Mouse (Mus musculus): ENCODE measurements around the gene Far2. TPM values are rescaled to one million over a fixed set of nuclear protein-coding genes. Genes with fewer than 3 reads are reported as not detected.

Far2 gene
- polyA plus RNA-seq, 1 experiment: not detected

DNA sequence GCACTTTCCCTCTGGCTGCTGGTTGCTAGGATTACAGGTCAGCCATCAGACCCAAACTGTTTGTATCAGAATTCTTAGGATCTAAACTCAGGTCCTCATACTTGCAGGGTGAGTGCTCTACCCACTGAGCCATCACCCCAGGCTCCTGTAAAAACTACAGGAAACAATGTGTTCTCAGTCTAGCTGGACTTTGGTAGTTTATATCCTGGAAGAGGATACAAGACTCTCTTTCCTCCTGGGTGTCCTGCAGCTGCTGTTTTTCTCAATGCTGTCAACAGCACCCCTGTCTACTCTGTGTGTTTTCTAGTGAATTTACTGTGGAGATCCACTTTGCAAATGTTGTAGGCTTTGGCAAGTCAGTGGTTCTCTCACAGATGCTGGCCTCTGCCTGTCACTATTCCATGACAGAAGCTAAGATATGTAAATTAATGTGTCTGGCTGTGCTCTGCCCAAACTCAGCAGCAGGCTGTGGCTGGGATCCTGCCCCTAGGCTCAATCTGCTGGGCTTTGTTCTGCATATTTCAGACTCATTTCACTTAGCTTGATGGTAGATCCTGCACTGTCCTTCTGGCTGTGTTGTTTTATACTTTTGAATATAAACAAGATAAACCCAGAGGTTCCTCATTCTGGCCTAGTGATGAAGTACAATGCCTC, 27.3 kb downstream of the Far2 start:
- no peak for TF ChIP-seq CTCF (IDR thresholded peaks at IDR 0.05; ENCODE audit: low read depth, low read length)
- no peak for TF ChIP-seq POLR2A (IDR thresholded peaks at IDR 0.05; ENCODE audit: borderline replicate concordance, low read depth, low read length)
- Histone ChIP-seq H3K27ac (ENCODE audit: insufficient read depth, low read depth, low read length) (no peak overlapping the region), H3K4me3 (ENCODE audit: insufficient read depth, low read length) (no peak overlapping the region), H3K4me1 (ENCODE audit: control insufficient read depth, insufficient read depth, low read length) (no peaks in the 10 kb centered on the region)

DNA sequence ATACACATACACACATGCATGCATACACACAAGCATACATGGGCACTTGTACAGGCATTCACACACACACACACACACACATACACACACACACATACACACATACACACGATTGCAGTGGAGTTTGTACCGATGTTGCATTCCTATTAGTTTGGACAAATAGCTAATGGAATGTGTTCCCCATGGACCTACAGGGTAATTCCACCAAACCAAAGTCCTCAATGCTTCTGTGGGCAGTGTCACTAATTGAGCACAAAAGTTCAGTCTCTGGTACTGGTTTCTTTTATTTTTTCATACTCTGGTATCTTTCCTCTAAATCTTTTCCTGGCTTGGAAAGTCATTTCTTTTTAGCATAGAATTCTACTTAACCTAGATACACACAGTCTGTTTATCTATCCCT, 36.8 kb downstream of the Far2 start:
- H3K27ac ChIP-seq (ENCODE audit: insufficient read depth, low read depth, low read length): no peak overlapping the region
- H3K4me1 ChIP-seq (ENCODE audit: control insufficient read depth, insufficient read depth, low read length): no peaks in the 10 kb centered on the region
- no peak overlapping the region for H3K4me3 ChIP-seq (ENCODE audit: insufficient read depth, low read length)
- TF ChIP-seq POLR2A (IDR thresholded peaks at IDR 0.05; ENCODE audit: borderline replicate concordance, low read depth, low read length) (no peak), CTCF (IDR thresholded peaks at IDR 0.05; ENCODE audit: low read depth, low read length) (no peak)

DNA sequence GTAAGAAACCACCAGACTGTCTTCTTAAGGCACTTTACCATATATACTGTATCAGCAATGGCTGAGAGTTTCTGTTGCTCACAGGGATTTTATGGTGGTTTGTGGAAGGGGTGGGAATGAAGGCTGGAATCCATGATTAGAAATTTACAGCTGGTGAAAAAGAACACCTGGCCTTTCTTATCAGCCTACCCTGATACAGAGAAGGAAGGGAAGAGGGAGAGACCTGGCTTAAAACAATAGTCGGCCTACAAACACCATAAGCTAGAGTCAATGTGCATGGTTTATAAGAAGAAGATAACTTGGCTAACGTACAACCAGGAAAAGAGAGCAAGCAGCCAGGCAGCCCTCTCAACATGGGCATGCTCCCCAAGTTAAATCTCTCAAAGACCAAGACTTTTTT, 37.3 kb downstream of the Far2 start:
- no peaks in the 10 kb centered on the region for H3K4me1 ChIP-seq (ENCODE audit: control insufficient read depth, insufficient read depth, low read length)
- H3K4me3 ChIP-seq (ENCODE audit: insufficient read depth, low read length): no peak overlapping the region
- TF ChIP-seq CTCF (IDR thresholded peaks at IDR 0.05; ENCODE audit: low read depth, low read length) (no peak), POLR2A (IDR thresholded peaks at IDR 0.05; ENCODE audit: borderline replicate concordance, low read depth, low read length) (no peak)
- H3K27ac ChIP-seq (ENCODE audit: insufficient read depth, low read depth, low read length): no peak overlapping the region

DNA sequence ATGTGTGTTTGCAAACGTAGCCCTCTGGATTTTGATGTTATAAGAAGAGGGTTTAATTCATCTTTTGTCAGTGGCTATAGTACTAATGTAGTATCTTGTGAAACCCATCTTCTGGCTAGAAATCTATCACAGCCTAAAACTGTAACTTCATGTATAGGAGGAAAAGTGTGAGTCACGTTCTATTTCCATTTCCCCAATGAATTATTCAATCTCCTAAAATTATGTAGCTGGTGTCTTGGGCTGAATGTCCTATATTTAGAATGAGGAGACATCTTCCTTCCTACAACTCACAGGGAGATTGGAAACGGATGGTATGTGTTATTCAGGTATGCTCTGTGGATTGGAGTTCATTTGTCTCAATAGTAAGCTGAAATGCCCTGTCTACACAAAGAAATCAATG, 50.0 kb downstream of the Far2 start:
- Histone ChIP-seq H3K27ac (ENCODE audit: insufficient read depth, low read depth, low read length) (no peak overlapping the region), H3K4me1 (ENCODE audit: control insufficient read depth, insufficient read depth, low read length) (no peaks in the 10 kb centered on the region), H3K4me3 (ENCODE audit: insufficient read depth, low read length) (no peak overlapping the region)
- TF ChIP-seq CTCF (IDR thresholded peaks at IDR 0.05; ENCODE audit: low read depth, low read length): no peak
- TF ChIP-seq POLR2A (IDR thresholded peaks at IDR 0.05; ENCODE audit: borderline replicate concordance, low read depth, low read length): no peak

DNA sequence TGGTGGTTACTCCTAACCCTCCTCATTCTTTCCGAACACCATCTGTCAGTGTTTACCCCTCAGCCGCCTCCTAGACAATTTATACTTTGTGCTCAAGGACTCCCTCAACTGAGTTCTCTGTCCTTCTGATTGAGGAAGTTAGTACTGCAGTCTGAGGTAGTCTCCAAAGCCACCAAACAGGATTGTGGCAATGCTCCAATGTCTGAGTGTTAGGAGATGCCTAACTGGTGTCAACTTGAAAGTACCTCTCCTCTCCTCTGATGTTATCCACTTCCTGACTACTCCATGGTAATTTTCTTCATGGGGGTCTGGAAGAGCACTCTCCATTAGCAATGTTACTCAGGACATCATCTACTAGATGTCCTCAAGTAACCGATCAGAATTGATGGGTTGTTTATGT, 54.9 kb downstream of the Far2 start:
- TF ChIP-seq POLR2A (IDR thresholded peaks at IDR 0.05; ENCODE audit: borderline replicate concordance, low read depth, low read length): no peak
- no peak for TF ChIP-seq CTCF (IDR thresholded peaks at IDR 0.05; ENCODE audit: low read depth, low read length)
- no peaks in the 10 kb centered on the region for H3K4me1 ChIP-seq (ENCODE audit: control insufficient read depth, insufficient read depth, low read length)
- no peak overlapping the region for H3K27ac ChIP-seq (ENCODE audit: insufficient read depth, low read depth, low read length)
- H3K4me3 ChIP-seq (ENCODE audit: insufficient read depth, low read length): no peak overlapping the region

DNA sequence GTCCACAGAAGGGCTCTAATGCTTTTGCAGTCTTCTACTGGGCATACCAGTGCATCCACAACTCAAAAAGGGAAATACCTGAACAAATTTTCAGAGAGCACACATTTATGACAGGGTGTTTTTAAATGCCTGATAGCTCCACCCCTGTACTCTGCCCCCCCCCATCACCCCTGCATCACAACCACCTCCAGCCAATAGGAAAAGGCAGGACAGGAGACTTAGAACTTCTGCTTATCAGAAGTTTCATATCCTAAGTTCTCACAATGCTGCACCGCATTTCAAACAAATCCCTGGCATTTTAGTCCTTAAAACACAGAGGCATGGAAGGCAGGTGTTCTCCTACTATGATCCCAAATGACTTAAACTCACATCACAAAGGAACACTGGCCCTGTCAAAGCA, 55.4 kb downstream of the Far2 start:
- H3K4me1 ChIP-seq (ENCODE audit: control insufficient read depth, insufficient read depth, low read length): no peaks in the 10 kb centered on the region

DNA sequence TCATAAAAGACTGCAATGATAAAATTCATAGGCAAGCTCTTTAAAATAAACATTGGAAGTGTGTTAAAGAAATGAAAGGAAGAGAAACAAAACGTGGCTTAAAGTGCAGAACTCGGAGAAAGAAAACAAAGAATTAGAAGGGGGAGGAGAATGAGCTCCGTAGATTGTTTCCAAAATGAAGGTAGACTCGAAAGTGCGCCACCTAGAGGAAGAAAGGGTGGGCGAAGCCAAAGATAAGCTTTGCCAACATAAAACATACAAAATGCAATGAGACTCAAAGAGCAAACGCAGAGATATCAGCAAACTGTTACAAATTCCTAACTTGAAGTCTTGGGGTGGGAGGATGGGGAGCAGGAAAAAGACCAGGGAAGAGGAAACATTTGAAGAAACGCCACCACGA, 57.2 kb downstream of the Far2 start:
- H3K27ac ChIP-seq (ENCODE audit: insufficient read depth, low read depth, low read length): no peak overlapping the region
- no peaks in the 10 kb centered on the region for H3K4me1 ChIP-seq (ENCODE audit: control insufficient read depth, insufficient read depth, low read length)
- no peak overlapping the region for H3K4me3 ChIP-seq (ENCODE audit: insufficient read depth, low read length)
- no peak for TF ChIP-seq CTCF (IDR thresholded peaks at IDR 0.05; ENCODE audit: low read depth, low read length)
- TF ChIP-seq POLR2A (IDR thresholded peaks at IDR 0.05; ENCODE audit: borderline replicate concordance, low read depth, low read length): no peak

More for the DNA sequence above, 55.4 kb downstream of the Far2 start:
- Histone ChIP-seq H3K4me3 (ENCODE audit: insufficient read depth, low read length) (no peak overlapping the region), H3K27ac (ENCODE audit: insufficient read depth, low read depth, low read length) (no peak overlapping the region)
- no peak for TF ChIP-seq POLR2A (IDR thresholded peaks at IDR 0.05; ENCODE audit: borderline replicate concordance, low read depth, low read length)
- TF ChIP-seq CTCF (IDR thresholded peaks at IDR 0.05; ENCODE audit: low read depth, low read length): no peak

DNA sequence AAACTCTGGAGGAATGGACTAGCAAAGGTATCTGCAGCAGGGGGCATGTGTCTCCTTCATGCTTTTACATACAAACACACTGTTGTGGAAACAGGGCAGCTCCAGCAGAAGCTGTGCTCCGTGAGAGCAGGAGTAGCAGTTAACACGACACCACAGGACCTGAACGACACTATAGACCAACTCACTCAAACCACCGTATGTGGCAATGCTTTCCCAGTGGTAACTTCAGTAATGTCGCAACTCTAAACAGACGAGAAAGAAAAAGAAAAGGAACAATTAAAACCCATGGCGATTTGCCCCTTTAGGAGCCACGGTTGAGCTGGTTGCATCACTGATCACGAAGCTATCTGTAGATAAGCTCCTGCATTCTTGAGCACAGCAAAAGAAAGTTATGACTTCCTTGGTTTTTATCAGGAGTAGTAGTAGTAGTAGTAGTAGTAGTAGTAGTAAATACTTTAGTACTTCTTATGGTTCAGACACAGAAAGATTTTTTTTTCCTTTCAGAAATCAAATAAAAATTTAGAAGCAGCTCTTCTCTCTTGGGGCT, 58.7 kb downstream of the Far2 start:
- Histone ChIP-seq H3K27ac (ENCODE audit: insufficient read depth, low read depth, low read length) (no peak overlapping the region), H3K4me1 (ENCODE audit: control insufficient read depth, insufficient read depth, low read length) (no peaks in the 10 kb centered on the region), H3K4me3 (ENCODE audit: insufficient read depth, low read length) (no peak overlapping the region)
- no peak for TF ChIP-seq POLR2A (IDR thresholded peaks at IDR 0.05; ENCODE audit: borderline replicate concordance, low read depth, low read length)
- TF ChIP-seq CTCF (IDR thresholded peaks at IDR 0.05; ENCODE audit: low read depth, low read length): no peak

DNA sequence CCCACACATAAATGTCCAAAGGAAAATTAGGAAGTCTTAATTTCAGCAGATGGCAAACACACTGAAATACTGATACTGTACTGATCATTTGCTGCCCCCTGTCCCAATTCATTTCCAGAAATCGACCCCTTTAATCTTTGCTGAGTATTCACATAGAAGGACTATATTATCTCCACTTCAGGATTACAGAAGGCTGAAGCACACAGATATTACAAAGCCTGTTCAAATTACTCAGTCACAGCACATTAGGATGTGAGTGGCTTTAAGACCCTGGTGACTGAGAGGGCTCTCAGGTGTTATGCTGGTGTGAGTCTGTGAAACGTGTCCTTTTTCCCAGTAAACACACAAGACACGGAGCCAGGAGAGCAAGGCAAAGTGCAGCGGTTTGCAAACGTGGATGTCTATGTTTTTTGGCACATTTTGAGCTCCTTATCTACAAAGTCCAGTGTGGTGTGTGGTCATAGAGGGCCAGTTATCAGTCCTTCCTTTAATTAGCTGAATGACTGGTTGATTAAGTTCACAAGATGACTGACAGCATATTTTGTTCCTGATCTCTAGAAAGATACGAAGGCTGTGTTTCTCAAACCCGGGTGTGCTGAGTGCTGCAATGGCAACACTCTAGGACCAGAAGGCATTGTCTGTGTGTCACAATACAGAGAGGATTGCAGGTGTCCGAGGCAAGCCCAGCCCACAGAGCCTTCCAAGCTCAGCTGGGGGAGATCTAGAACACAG, 61.8 kb downstream of the Far2 start:
- no peaks in the 10 kb centered on the region for H3K4me1 ChIP-seq (ENCODE audit: control insufficient read depth, insufficient read depth, low read length)
- H3K27ac ChIP-seq (ENCODE audit: insufficient read depth, low read depth, low read length): no peak overlapping the region
- TF ChIP-seq CTCF (IDR thresholded peaks at IDR 0.05; ENCODE audit: low read depth, low read length) (no peak), POLR2A (IDR thresholded peaks at IDR 0.05; ENCODE audit: borderline replicate concordance, low read depth, low read length) (no peak)
- H3K4me3 ChIP-seq (ENCODE audit: insufficient read depth, low read length): no peak overlapping the region

DNA sequence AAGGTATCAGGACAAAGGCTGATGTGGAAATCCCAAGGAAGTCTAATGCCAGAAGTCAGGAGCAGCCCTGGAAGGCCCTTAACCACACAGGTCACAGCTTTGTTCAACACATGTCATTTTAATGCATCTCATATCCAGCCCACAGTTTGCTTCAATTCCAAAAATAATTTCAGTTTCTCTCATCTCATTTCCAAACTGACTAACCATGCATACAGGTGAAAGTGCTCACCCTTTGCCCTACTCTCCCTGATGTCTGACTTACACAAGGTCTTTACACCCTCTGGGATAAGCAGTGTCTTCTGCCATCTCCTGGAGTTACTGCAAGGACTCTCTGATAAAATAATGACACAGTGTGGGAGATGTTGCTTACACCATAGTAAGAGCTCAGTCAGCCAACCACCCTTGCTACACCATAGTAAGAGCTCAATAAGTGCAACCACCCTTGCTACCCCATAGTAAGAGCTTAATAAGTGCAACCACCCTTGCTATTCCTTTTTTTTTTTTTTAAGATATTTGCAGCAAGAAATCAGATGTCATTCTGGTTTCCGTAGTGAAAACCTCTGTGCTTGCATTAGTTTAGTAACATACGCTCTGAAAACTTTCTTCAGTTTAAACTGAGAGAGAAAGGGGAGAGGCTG, 64.1 kb downstream of the Far2 start:
- Histone ChIP-seq H3K4me1 (ENCODE audit: control insufficient read depth, insufficient read depth, low read length) (no peaks in the 10 kb centered on the region), H3K4me3 (ENCODE audit: insufficient read depth, low read length) (no peak overlapping the region), H3K27ac (ENCODE audit: insufficient read depth, low read depth, low read length) (no peak overlapping the region)
- TF ChIP-seq CTCF (IDR thresholded peaks at IDR 0.05; ENCODE audit: low read depth, low read length) (no peak), POLR2A (IDR thresholded peaks at IDR 0.05; ENCODE audit: borderline replicate concordance, low read depth, low read length) (no peak)

Measured in bone marrow macrophage, adult 2 months (primary cell).